Mouse (Mus musculus) brown adipose tissue, adult 24 weeks (tissue): Measurements from ENCODE around the gene Ltbp2. TPM values are rescaled to one million over a fixed set of nuclear protein-coding genes. Genes with fewer than 3 reads are reported as not detected.

Experiments used
- H3K27ac ChIP-seq: fragments of 200-500 bp; replicated peaks from 2 replicates; pipeline ENCODE4 v1.5.1; 2012; ENCODE audit warnings: low read depth, mild to moderate bottlenecking, low read length
- H3K4me1 ChIP-seq: fragments of 200-500 bp; 2 replicates; pipeline ENCODE4 v1.6.1; 2012; ENCODE audit warnings: low read length, mixed read lengths; ENCODE audit not compliant: control insufficient read depth, insufficient read depth, insufficient read length
- H3K4me3 ChIP-seq: fragments of 200-500 bp; 2 replicates; pipeline ENCODE4 v1.5.1; 2012; ENCODE audit warnings: low read depth, mild to moderate bottlenecking, low read length, moderate library complexity; ENCODE audit not compliant: insufficient read depth
- polyA plus RNA-seq: library from polyadenylated mRNA; stranded (reverse); fragments of >200 nt; gene quantifications from 2 replicates; pipeline ENCODE4 v1.2.4, GENCODE M21; 2012; ENCODE audit not compliant: missing spikeins, insufficient read depth, insufficient read length

Ltbp2 gene
- polyA plus RNA-seq, 1 experiment: 32.5 TPM

DNA sequence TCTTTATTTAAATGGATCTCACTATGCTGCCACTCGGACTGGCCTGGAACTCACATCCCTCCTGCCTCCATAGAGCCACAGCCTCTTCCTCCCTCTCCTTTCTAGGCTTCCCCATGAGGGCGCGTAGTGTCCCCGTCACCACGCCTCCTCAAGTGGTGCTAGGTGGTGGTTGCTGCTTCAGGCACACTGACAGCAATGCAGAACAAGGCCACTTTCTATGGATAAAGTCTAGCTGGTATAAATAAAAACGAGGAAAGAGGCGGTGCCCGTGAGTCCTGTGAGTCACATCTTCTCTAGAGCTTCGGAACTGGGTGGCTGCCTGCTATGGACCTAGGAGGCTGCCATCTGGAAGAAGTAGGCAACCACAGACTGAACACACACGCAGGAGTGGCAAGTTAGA is 120.3 kb downstream of the Ltbp2 start:
- Histone ChIP-seq H3K4me3 (no peak overlapping the region), H3K27ac (no peak overlapping the region), H3K4me1 (no peaks in the 10 kb centered on the region)

GRCm38 (mm10) chr12:84755008-84755695 is 121.2 kb downstream of the Ltbp2 start:
- H3K4me1 ChIP-seq: no peaks in the 10 kb centered on the region
- H3K27ac ChIP-seq: no peak overlapping the region
- H3K4me3 ChIP-seq: no peak overlapping the region

DNA sequence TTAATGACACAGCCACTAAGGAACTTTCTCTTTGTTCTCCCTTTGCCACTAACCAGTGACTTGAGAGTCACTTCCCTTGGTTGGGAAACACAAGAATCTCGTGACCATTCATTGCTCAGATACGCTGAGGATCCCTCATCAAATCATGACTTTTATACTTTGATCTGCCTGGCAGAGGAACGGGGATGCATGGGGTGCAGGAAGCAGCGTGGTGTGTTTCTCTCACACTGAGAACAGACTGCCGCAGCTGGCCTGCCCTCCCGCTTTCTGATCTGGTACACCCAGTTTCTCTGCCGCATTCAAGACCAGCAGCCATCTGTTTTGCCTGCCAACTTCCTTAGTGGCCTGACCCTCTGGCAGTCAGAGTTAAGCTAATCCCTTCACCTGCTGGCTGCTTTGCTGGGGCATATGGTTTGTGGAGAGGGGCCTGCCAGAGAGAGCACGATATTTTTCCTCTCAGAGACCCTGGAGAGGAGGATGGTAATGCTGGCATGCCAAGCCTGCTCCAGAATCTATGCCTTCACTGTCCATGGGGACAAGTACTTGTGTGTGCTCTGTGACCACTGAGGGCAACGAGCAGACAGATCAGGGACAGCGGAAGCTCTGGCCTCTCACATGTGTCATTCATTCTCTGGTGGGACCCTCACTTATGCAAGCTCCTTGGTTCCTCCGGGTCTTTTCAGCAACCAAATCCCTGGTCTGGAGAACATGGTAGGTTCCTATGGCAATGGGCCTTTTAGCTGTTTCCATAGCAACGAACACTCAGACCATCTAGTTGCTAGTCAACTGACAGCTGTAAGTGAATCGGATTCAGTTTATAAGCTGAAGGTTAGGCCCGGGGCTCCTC is 124.0 kb downstream of the Ltbp2 start:
- no peak overlapping the region for H3K4me3 ChIP-seq
- no peaks in the 10 kb centered on the region for H3K4me1 ChIP-seq
- H3K27ac ChIP-seq: peak overlapping the region; percentile 50; the same call in 1 of the 2 replicates

DNA sequence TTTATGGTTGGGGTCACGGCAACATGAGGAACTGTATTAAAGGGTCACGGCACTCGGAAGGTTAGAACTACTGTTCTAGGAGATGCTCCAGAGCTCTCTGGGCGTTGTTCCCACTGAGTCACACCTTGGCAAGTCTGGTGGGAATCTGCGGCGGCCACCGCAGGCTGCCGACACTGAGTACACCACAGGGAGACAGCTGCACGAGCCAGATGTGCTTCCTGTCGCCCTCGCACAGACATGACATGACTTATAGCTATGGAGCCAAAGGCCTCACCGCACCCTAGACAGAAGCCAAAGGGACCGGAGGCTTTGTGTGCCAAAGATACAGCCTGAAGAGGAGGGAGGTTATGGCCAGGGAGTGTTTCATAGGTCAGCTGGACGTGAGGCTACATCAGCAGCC is 125.7 kb downstream of the Ltbp2 start:
- Histone ChIP-seq H3K4me1 (no peaks in the 10 kb centered on the region), H3K4me3 (no peak overlapping the region), H3K27ac (no peak overlapping the region)

GRCm38 (mm10) chr12:84748134-84748533 is 128.2 kb downstream of the Ltbp2 start:
- Histone ChIP-seq H3K4me3 (no peak overlapping the region), H3K27ac (no peak overlapping the region), H3K4me1 (no peaks in the 10 kb centered on the region)

DNA sequence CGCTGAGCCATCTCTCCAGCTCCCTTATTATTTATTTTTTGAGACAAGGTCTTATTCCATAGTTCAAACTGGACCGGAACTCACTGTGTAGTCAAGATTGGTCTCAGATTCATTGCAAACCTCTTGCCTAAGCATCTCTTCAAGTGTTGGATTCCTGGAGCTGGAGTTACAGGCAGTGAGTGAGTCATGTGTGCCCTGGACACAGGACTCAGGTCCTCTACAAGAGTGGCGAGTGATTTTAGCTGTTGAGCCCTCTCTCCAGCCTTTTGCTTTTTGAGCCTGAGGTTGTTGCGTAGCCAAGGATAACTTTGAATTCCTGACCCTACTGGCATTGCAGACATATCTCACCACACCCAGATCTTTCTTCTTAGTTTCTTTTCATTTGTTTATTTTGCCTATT is 130.6 kb downstream of the Ltbp2 start:
- no peaks in the 10 kb centered on the region for H3K4me1 ChIP-seq

GRCm38 (mm10) chr12:84743496-84743895 is 132.8 kb downstream of the Ltbp2 start:
- Histone ChIP-seq H3K27ac (no peak overlapping the region), H3K4me1 (no peaks in the 10 kb centered on the region), H3K4me3 (no peak overlapping the region)

More for the DNA sequence above, 130.6 kb downstream of the Ltbp2 start:
- H3K27ac ChIP-seq: no peak overlapping the region
- H3K4me3 ChIP-seq: no peak overlapping the region

DNA sequence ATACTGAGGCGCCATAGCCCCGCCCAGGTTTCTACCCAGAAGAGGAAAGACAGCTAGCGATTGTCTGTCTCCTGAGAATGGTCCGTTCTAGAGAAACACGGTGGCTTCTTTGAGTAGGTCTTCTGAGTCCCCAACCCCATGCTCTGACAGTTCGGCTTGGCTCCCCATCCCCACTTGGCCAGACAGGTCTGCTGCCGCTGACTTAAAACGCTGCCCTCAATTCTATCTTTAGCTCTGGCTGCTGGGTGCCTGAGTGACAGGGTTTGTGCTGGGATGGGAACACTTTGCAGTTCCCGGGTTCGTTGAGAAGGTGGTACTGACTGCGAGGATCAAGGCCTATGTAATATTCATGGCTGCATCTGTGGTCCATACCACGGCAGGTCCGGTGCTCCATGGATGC is 143.0 kb downstream of the Ltbp2 start:
- no peaks in the 10 kb centered on the region for H3K4me1 ChIP-seq
- H3K27ac ChIP-seq: no peak overlapping the region
- no peak overlapping the region for H3K4me3 ChIP-seq

Other genes starting within 250 kb of the Ltbp2 start
- not detected in 2 replicates for gene Vrtn, start 235.5 kb downstream of the Ltbp2 start, polyA plus RNA-seq
- gene Syndig1l, start 177.7 kb downstream of the Ltbp2 start, polyA plus RNA-seq: not detected in 2 replicates
- gene Npc2, start 103.4 kb downstream of the Ltbp2 start, polyA plus RNA-seq: 210 and 264 TPM in 2 replicates
- 302 and 313 TPM in 2 replicates for gene Isca2, start 103.3 kb downstream of the Ltbp2 start, polyA plus RNA-seq
- gene Fcf1, start 94.4 kb upstream of the Ltbp2 start, polyA plus RNA-seq: 143 and 155 TPM in 2 replicates
- gene Arel1, start 94.4 kb upstream of the Ltbp2 start, polyA plus RNA-seq: 12.1 and 19.3 TPM in 2 replicates
- 13.4 and 13.5 TPM in 2 replicates for gene Ylpm1, start 119.8 kb upstream of the Ltbp2 start, polyA plus RNA-seq
- gene Prox2, start 234.2 kb upstream of the Ltbp2 start, polyA plus RNA-seq: 1.6 and 8.0 TPM in 2 replicates
- 822 and 856 TPM in 2 replicates for gene Dlst, start 234.3 kb upstream of the Ltbp2 start, polyA plus RNA-seq